Mouse (Mus musculus) layer of hippocampus, adult 9-11 months (tissue): ENCODE measurements around the gene Olfr1166.
"Not testable (repeated sequence)": the region's sequence is repeated elsewhere in the genome, so short reads cannot be mapped to it uniquely, and the experiment has no call there.

Experiments
- DNase-seq: peaks from one replicate; pipeline ENCODE4 v3.0.0; 2022

Gene Olfr1166

GRCm38 (mm10) chr2:88128172-88128571 is at the start of gene Olfr1166:
Gene Olfr1166, minus strand, starts transcription at chr2:88128272.
- no peak for DNase-seq

- DNase-seq: not testable (repeated sequence)
These were observed 27.0 kb upstream of the Olfr1166 start, which contains the start of gene Olfr1167 for GRCm38 (mm10) chr2:88155093-88155492. Gene Olfr1167, minus strand, starts transcription at chr2:88155193.

GRCm38 (mm10) chr2:88093866-88094265 is 34.2 kb downstream of the Olfr1166 start, which contains the start of gene Olfr1164:
Gene Olfr1164, minus strand, starts transcription at chr2:88093966.
- no peak for DNase-seq
